Mouse (Mus musculus): ENCODE measurements around the gene Ints13. TPM values are rescaled to one million over a fixed set of nuclear protein-coding genes. Genes with fewer than 3 reads are reported as not detected.

The Ints13 gene
- polyA plus RNA-seq, 1 experiment from 2014 or later = 100 TPM

GRCm38 (mm10) chr6:146537111-146537510 is 40.5 kb downstream of the Ints13 start:
- DNase-seq (ENCODE audit: low spot score) (no peak), ATAC-seq (ENCODE audit: insufficient number of reproducible peaks, low FRiP score, low TSS enrichment, low read depth) (no peak; the same call in 1 of the 2 replicates)
- Histone ChIP-seq H3K36me3 (ENCODE audit: control insufficient read depth, insufficient read depth, low read length) (no peaks in the 10 kb centered on the region), H3K27ac (replicated peaks; ENCODE audit: low read depth, low read length) (no peak overlapping the region), H3K9ac (ENCODE audit: low read length) (no peak overlapping the region), H3K4me1 (ENCODE audit: control insufficient read depth, insufficient read depth, low read length) (no peaks in the 10 kb centered on the region), H3K27me3 (ENCODE audit: control insufficient read depth, insufficient read depth, low read length) (no peaks in the 10 kb centered on the region), H3K4me2 (ENCODE audit: low read depth, severe bottlenecking) (no peak overlapping the region), H3K9me3 (ENCODE audit: control insufficient read depth, low read length) (no peaks in the 10 kb centered on the region), H3K4me3 (ENCODE audit: low read depth, low read length) (no peak overlapping the region)
- 75% methylated on average over 4 of the region's 4 CpGs for WGBS

GRCm38 (mm10) chr6:146535501-146535900 is 42.1 kb downstream of the Ints13 start:
- H3K4me3 ChIP-seq (ENCODE audit: low read depth, low read length) = no peak overlapping the region
- no peaks in the 10 kb centered on the region for H3K27me3 ChIP-seq (ENCODE audit: control insufficient read depth, insufficient read depth, low read length)
- H3K4me1 ChIP-seq (ENCODE audit: control insufficient read depth, insufficient read depth, low read length) = peaks cover 5% of the 10 kb centered on the region; the same call in 1 of the 2 replicates
- no peaks in the 10 kb centered on the region for H3K36me3 ChIP-seq (ENCODE audit: control insufficient read depth, insufficient read depth, low read length)
- H3K9ac ChIP-seq (ENCODE audit: low read length) = no peak overlapping the region
- 87% methylated on average over 5 of the region's 5 CpGs for WGBS
- H3K27ac ChIP-seq (replicated peaks; ENCODE audit: low read depth, low read length) = no peak overlapping the region
- no peak overlapping the region for H3K4me2 ChIP-seq (ENCODE audit: low read depth, severe bottlenecking)
- H3K9me3 ChIP-seq (ENCODE audit: control insufficient read depth, low read length) = no peaks in the 10 kb centered on the region
- ATAC-seq (ENCODE audit: insufficient number of reproducible peaks, low FRiP score, low TSS enrichment, low read depth) = no peak
- DNase-seq (ENCODE audit: low spot score) = no peak

- WGBS = 91% methylated on average over 4 of the region's 4 CpGs
- ATAC-seq (ENCODE audit: insufficient number of reproducible peaks, low FRiP score, low TSS enrichment, low read depth) (no peak), DNase-seq (ENCODE audit: low spot score) (no peak)
- no peaks in the 10 kb centered on the region for H3K27me3 ChIP-seq (ENCODE audit: control insufficient read depth, insufficient read depth, low read length)
- H3K4me2 ChIP-seq (ENCODE audit: low read depth, severe bottlenecking) = no peak overlapping the region
- H3K9me3 ChIP-seq (ENCODE audit: control insufficient read depth, low read length) = no peaks in the 10 kb centered on the region
- H3K4me1 ChIP-seq (ENCODE audit: control insufficient read depth, insufficient read depth, low read length) = peaks cover 5% of the 10 kb centered on the region; the same call in 1 of the 2 replicates
- no peak overlapping the region for H3K4me3 ChIP-seq (ENCODE audit: low read depth, low read length)
- H3K27ac ChIP-seq (replicated peaks; ENCODE audit: low read depth, low read length) = no peak overlapping the region
- H3K36me3 ChIP-seq (ENCODE audit: control insufficient read depth, insufficient read depth, low read length) = no peaks in the 10 kb centered on the region
- no peak overlapping the region for H3K9ac ChIP-seq (ENCODE audit: low read length)
Measured at GRCm38 (mm10) chr6:146533146-146533545, 44.5 kb downstream of the Ints13 start.

- Histone ChIP-seq H3K9ac (ENCODE audit: low read length) (no peak overlapping the region), H3K4me3 (ENCODE audit: low read depth, low read length) (no peak overlapping the region), H3K4me1 (ENCODE audit: control insufficient read depth, insufficient read depth, low read length) (peaks cover 5% of the 10 kb centered on the region; the same call in 1 of the 2 replicates), H3K36me3 (ENCODE audit: control insufficient read depth, insufficient read depth, low read length) (no peaks in the 10 kb centered on the region), H3K27me3 (ENCODE audit: control insufficient read depth, insufficient read depth, low read length) (0 out of 2 replicates have a peak, but pooled peaks cover 2% of the 10 kb centered on the region), H3K27ac (replicated peaks; ENCODE audit: low read depth, low read length) (no peak overlapping the region), H3K4me2 (ENCODE audit: low read depth, severe bottlenecking) (no peak overlapping the region), H3K9me3 (ENCODE audit: control insufficient read depth, low read length) (no peaks in the 10 kb centered on the region)
- no peak for ATAC-seq (ENCODE audit: insufficient number of reproducible peaks, low FRiP score, low TSS enrichment, low read depth)
- WGBS = 16% methylated on average over 5 of the region's 5 CpGs
- peak; percentile 25 for DNase-seq (ENCODE audit: low spot score)
Measured at GRCm38 (mm10) chr6:146530769-146531168, 46.9 kb downstream of the Ints13 start.

GRCm38 (mm10) chr6:146530363-146530762 is 47.3 kb downstream of the Ints13 start:
- Histone ChIP-seq H3K4me1 (ENCODE audit: control insufficient read depth, insufficient read depth, low read length) (peaks cover 5% of the 10 kb centered on the region; the same call in 1 of the 2 replicates), H3K9me3 (ENCODE audit: control insufficient read depth, low read length) (no peaks in the 10 kb centered on the region), H3K4me2 (ENCODE audit: low read depth, severe bottlenecking) (no peak overlapping the region), H3K9ac (ENCODE audit: low read length) (no peak overlapping the region), H3K4me3 (ENCODE audit: low read depth, low read length) (no peak overlapping the region), H3K27ac (replicated peaks; ENCODE audit: low read depth, low read length) (no peak overlapping the region), H3K36me3 (ENCODE audit: control insufficient read depth, insufficient read depth, low read length) (no peaks in the 10 kb centered on the region), H3K27me3 (ENCODE audit: control insufficient read depth, insufficient read depth, low read length) (0 out of 2 replicates have a peak, but pooled peaks cover 2% of the 10 kb centered on the region)
- no peak for DNase-seq (ENCODE audit: low spot score)
- no peak; the same call in 1 of the 2 replicates for ATAC-seq (ENCODE audit: insufficient number of reproducible peaks, low FRiP score, low TSS enrichment, low read depth)
- 24% methylated on average over 7 of the region's 7 CpGs for WGBS

GRCm38 (mm10) chr6:146527537-146527936 is 50.1 kb downstream of the Ints13 start:
- H3K27me3 ChIP-seq (ENCODE audit: control insufficient read depth, insufficient read depth, low read length) = 0 out of 2 replicates have a peak, but pooled peaks cover 2% of the 10 kb centered on the region
- H3K4me3 ChIP-seq (ENCODE audit: low read depth, low read length) = no peak overlapping the region
- H3K9me3 ChIP-seq (ENCODE audit: control insufficient read depth, low read length) = no peaks in the 10 kb centered on the region
- ATAC-seq (ENCODE audit: insufficient number of reproducible peaks, low FRiP score, low TSS enrichment, low read depth) (no peak), DNase-seq (ENCODE audit: low spot score) (no peak)
- H3K9ac ChIP-seq (ENCODE audit: low read length) = no peak overlapping the region
- H3K36me3 ChIP-seq (ENCODE audit: control insufficient read depth, insufficient read depth, low read length) = no peaks in the 10 kb centered on the region
- 92% methylated on average over 2 of the region's 2 CpGs for WGBS
- H3K27ac ChIP-seq (replicated peaks; ENCODE audit: low read depth, low read length) = no peak overlapping the region
- H3K4me1 ChIP-seq (ENCODE audit: control insufficient read depth, insufficient read depth, low read length) = peaks cover 5% of the 10 kb centered on the region; the same call in 1 of the 2 replicates
- no peak overlapping the region for H3K4me2 ChIP-seq (ENCODE audit: low read depth, severe bottlenecking)

GRCm38 (mm10) chr6:146525500-146525899 is 52.1 kb downstream of the Ints13 start:
- no peak overlapping the region for H3K9ac ChIP-seq (ENCODE audit: low read length)
- 0 out of 2 replicates have a peak, but pooled peaks cover 2% of the 10 kb centered on the region for H3K27me3 ChIP-seq (ENCODE audit: control insufficient read depth, insufficient read depth, low read length)
- H3K4me3 ChIP-seq (ENCODE audit: low read depth, low read length) = no peak overlapping the region
- 89% methylated on average over 2 of the region's 2 CpGs for WGBS
- ATAC-seq (ENCODE audit: insufficient number of reproducible peaks, low FRiP score, low TSS enrichment, low read depth) (no peak), DNase-seq (ENCODE audit: low spot score) (no peak)
- no peak overlapping the region for H3K27ac ChIP-seq (replicated peaks; ENCODE audit: low read depth, low read length)
- H3K4me1 ChIP-seq (ENCODE audit: control insufficient read depth, insufficient read depth, low read length) = no peaks in the 10 kb centered on the region
- H3K9me3 ChIP-seq (ENCODE audit: control insufficient read depth, low read length) = no peaks in the 10 kb centered on the region
- H3K4me2 ChIP-seq (ENCODE audit: low read depth, severe bottlenecking) = no peak overlapping the region
- no peaks in the 10 kb centered on the region for H3K36me3 ChIP-seq (ENCODE audit: control insufficient read depth, insufficient read depth, low read length)

GRCm38 (mm10) chr6:146521456-146522245 is 56.0 kb downstream of the Ints13 start:
- Histone ChIP-seq H3K4me3 (ENCODE audit: low read depth, low read length) (no peak overlapping the region), H3K9ac (ENCODE audit: low read length) (no peak overlapping the region), H3K4me1 (ENCODE audit: control insufficient read depth, insufficient read depth, low read length) (no peaks in the 10 kb centered on the region), H3K9me3 (ENCODE audit: control insufficient read depth, low read length) (no peaks in the 10 kb centered on the region), H3K4me2 (ENCODE audit: low read depth, severe bottlenecking) (no peak overlapping the region), H3K27ac (replicated peaks; ENCODE audit: low read depth, low read length) (no peak overlapping the region), H3K36me3 (ENCODE audit: control insufficient read depth, insufficient read depth, low read length) (no peaks in the 10 kb centered on the region), H3K27me3 (ENCODE audit: control insufficient read depth, insufficient read depth, low read length) (no peaks in the 10 kb centered on the region)
- no peak for DNase-seq (ENCODE audit: low spot score)
- no peak for ATAC-seq (ENCODE audit: insufficient number of reproducible peaks, low FRiP score, low TSS enrichment, low read depth)
- WGBS = 88% methylated on average over 5 of the region's 5 CpGs
